Mouse (Mus musculus) granulocyte monocyte progenitor cell, adult 5-6 weeks (primary cell): ENCODE measurements around the gene Cyp24a1. TPM values are rescaled to one million over a fixed set of nuclear protein-coding genes. Genes with fewer than 3 reads are reported as not detected.
A peak's percentile ranks its signal among the peaks of the same experiment; 100 is the strongest.
"Not testable (repeated sequence)": the region's sequence is repeated elsewhere in the genome, so short reads cannot be mapped to it uniquely, and the experiment has no call there.

ENCODE experiments used
- ATAC-seq: replicated peaks from 2 replicates; pipeline ENCODE4 v1.8.0; 2016; ENCODE audit warnings: mild to moderate bottlenecking, moderate TSS enrichment, inconsistent platforms; ENCODE audit not compliant: poor library complexity, severe bottlenecking
- total RNA-seq, 2 experiments: library from RNA; stranded (forward) in 1 of 2; stranded (reverse) in 1 of 2; fragments of 200-712, 200-1000 nt in 1 of 2; fragments of >200 nt in 1 of 2; fragmentation: Nextera tagmentation in 1 of 2; gene quantifications; 2 replicates each; pipeline ENCODE4 v1.2.3; 2014 to 2017

Gene Cyp24a1
- total RNA-seq, 2 experiments from 2014 or later, result not detected

DNA sequence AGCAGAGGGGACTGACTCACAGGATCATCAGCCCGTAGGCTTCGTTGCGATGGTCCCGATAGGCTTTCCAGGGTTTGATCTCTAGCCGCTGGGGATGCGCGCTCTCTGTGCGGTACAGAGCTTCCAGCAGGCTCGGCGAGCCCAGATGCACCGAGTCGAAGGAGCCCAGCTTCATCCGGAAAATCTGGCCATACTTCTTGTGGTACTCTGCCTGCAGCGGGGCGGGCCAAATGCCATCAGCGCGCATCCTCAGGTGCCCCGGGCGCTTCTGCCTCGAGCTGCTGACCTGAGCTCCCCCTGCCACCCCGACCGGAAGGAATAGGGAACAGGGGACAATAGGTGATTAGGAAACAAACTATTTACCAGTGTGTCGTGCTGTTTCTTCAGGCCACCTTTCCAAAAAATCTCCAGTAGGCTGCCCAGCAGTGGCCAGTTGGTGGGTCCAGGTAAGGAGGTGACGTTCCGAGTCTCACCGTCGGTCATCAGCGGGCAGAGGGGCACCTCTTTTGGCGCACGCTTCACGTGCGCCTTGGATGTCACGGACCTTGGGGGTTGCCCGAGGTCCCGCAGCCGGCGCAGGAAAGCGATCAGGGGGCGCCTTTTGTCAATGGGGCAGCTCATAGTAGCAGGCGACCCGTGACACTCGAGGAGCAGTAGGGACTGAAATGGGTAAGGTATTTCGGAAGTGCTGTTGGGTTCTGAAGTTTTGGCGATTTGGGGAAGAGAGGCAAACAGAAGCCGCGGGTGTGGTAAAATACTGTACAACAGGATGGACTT, 603 bp downstream of the Cyp24a1 start, which contains the start of gene Pfdn4:
Gene Pfdn4, plus strand, starts transcription at position 275 of the 777 bp plus-strand sequence.
- peak; percentile 3; the same call in 1 of the 2 replicates for ATAC-seq

DNA sequence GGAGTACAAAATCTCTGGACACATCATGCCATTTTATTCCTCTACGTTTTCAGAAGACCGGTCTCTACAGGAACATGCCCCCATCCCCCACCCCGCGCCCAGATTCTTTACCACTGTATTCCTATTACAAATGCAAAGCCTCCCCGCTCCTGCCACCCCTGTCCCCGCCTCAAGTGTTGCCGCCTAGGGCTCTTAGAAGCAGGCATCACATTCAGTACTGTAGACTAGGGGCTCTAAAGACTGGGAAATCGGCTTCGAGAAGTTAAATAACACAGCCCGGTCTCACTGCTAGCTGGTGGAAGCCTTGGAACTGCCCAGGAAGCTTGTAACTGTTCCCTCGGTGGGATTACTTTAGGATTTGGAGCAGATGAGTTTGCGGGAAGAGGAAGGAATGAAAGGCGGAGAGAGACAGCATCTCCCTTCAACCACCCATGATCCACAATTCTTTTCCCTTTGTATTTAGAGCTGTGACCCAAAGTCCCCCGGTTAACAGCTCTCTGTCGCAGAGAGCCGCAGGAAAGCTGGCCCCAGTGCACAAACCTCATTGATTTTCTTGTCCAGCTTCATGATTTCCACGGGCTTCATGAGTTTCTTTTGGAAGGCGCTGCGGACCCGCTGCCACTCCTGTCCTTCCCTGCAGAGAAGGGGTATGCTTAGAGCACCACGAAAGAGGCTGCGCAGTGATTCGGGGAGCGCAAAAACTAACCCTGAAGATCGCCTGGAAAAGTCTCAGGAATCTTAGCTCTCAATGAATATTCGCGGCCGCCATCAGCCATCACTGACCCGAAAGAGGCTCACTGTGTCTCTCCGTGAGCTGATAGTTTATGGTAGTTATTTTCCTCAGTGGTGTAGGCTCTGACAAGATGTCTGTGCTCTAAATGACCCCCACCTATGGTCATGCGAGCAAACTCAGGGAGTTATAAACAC, 1.9 kb downstream of the Cyp24a1 start:
- no peak for ATAC-seq

DNA sequence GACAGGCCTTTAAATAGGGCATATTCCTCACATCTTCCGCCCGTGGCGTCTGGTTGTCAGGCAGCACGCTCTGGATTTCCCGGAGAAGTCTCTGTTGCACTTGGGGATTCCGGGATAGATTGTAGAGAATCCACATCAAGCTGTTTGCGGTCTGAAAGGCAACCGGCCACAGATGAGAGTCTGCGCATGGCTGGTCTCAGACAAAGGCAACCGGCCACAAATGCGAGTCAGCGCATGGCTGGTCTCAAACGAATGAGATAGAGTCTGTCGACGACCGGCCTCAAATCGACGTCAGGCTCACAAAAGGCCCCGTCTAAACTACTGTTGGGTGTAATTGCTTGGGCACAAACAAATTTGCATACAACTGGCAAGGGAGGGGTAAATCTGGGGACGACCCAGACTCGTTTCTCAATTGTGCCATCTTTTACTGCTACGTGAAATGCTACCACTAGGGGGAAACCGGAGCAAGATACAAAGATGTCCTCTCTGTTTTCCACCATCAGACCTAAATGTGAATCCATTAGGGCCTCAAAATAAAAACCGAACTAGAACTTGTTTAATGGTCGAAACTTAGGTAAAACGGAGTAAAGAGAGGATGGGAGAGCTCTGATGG, 8.9 kb downstream of the Cyp24a1 start:
- ATAC-seq, result peak; percentile 66

DNA sequence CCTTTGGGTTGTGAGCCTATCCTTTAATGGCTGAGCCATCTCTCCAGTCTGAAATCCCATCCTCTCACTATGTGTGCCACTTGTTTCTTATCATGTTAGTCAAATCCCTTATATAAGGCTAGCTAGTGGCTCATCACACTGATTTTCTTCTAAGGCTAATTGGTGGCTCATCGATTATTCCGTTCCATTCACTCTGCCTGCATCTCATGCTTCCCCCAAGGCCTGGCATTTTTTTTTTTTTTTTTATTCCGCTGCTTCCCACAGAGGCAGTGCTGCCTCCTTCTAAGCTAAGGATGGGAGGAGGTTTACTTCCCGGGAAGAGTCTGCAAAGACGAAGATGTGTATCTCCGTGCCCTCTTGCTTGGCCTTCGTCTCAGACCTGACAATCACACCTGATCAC, 9.7 kb downstream of the Cyp24a1 start:
- ATAC-seq, result no peak

DNA sequence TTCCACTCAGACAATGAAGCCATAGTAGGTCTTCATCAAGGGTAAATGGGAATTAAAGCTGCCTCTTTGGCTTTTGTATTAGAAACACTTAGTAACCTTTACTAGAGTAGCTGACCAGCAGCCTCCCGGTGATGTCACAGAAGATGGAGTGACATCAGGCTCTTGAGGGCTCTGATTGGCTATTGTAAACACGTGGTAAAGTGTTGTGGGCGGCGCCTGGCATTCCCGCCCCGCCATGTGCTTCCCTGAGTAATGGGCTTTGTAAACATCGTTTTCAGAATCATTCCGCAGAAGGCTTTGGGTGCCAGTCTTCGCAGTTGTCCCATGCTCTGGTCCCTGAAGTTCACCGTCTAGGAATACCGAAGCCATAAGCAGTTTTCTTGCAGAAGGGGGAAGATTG, 13.0 kb downstream of the Cyp24a1 start:
- ATAC-seq, result no peak

DNA sequence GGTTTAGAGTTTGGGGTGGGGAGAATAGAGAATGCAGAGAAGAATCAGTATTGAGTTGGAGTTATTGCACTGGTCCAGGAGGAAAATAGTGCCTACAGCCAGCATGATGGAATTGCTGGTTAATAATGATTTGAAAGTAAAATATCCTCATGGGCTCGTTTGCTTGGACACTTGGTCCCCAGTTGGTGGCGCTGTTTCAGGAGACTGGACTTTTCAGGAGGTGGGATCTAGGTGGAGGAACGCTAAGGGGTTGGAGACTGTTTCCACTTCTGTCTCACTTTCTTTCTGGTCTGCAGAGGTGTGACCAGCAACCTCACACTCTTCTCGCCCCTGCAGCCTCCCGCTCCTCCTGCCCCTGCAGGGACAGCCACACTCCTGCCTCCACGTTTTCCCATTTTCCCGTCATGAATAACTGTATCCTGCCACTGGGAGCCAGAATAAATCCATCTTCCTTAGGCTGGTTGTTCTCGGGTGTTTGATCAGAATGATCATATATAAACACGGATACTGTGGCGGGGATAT, 14.9 kb downstream of the Cyp24a1 start:
- ATAC-seq, result no peak

DNA sequence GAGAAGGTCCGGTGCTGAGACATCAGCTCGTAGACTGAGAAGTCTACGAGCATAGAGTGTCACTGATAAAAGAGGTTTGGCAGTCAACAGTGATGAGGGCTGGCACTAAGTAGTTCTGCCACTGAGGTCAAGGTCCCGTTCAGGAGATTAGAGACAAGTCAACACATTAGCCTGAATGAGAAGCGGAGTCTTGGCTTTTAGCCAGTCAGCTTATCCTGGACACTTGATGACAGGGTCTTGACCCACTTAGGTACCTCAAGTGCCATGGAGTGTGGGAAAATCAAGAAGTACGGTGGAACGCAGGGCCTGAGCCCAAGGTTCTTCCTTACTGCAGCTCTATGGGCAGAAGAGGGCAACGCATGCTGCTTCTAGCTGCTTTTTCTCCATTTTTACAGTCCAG, 20.3 kb downstream of the Cyp24a1 start:
- ATAC-seq, result no peak

DNA sequence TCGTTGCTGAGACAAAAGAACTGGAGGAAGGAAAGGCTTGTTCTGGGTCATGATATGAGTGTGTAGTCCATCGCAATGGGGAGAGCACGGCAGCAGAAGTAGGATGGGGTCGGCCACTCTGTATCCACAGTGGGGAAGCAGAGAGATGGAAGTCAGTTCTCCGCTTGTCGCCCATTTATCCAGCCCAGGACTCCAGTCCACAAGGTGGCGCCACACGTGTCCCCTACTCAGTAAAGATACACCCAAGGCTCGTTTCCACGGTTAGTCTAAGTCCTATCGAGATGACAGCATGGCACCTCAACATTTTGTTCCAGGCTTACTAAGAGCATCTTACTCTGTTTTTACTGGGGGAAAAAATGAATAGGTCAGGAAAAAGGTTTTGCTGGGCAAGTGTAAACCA, 20.7 kb downstream of the Cyp24a1 start:
- ATAC-seq, result peak; percentile 82

DNA sequence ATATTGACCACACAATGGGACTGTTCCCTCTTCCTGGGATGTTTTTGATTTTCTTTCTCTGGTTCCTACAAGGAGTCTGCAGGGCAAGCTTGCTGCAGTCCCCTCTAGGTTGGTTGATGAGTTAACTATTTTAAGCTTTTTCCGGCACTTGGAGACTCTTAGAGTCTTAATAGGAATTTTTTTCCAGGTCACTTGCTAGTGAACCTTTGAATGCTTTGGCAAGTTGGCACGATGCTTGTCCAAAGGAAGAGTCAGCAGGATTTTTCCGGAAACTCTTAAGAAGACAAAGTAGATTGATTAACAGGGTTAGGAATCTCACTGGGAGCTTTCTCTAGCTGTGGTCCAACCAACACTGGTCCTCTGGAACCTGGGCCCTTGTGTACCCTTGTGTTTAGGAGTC, 21.8 kb downstream of the Cyp24a1 start:
- no peak for ATAC-seq

DNA sequence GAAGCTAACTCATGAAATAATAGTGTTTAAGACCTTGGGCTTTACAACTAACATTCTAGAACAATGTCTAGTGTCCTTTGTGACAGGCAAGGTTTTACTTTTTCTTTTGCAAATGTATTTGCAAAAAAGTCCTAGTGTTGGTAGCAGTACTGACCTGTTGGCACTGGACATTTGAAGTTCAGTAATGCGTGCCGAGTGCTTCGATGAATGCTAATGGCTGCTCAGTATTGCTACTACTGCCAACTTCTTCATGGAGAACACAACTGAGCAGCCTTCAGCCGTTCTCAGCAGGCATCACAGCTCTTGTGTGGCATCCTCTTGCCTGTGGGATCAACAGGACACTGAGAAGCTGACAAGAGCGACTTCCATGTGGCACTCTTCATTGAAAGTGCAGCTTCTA, 22.8 kb downstream of the Cyp24a1 start:
- no peak for ATAC-seq

DNA sequence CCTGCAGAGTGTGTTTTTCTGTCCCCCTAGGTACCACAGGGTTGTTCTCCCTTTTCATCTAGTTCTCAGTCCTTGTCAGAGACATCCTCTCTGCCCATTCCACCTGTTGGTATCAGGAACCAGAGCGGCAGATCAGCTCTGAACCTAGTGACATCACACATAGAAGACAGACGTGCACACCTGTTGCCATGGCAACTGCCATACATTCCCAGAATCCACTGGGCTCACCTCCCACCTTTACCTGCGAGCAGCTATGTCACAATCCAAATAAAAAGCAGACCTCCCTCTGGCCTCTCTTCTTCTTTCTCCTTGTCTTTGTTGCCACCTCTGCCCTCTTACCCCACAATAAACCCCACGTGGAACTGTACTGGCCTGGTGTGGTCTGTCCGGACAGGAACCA, 26.4 kb downstream of the Cyp24a1 start:
- ATAC-seq, result no peak

DNA sequence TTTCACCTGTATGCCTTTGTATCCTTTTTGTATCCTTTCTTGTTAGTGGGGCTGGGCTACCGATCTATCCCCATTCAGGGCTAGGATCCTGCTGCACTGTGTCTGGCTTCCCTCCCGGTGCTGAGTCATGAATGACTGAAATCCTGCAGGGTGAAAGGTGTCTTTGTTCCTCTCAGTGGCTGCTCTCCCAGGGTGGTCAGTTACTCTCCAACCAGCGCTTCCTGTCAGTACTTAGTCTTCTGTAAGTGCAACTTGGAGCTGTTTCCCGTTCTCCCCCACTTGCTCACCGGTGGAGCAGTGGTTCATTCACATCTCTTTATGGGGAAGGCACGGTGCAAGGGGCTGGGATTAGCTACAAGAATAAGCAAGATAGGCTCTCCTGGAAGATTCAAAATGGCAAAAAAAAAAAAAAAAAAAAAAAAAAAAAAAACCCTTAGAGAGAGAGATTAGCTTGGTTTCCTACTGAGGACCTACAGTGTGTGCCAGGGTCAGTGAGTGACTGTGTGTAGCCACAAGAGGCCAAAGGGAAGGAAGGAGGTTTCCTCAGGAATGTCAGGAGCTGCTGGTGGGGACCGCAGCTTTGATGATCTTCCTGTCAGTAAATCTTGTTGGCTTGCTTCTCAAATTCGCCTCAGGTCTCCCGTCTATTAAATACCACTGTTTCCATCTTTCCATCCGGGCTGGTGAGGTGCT, 27.2 kb downstream of the Cyp24a1 start:
- peak; percentile 83 for ATAC-seq

DNA sequence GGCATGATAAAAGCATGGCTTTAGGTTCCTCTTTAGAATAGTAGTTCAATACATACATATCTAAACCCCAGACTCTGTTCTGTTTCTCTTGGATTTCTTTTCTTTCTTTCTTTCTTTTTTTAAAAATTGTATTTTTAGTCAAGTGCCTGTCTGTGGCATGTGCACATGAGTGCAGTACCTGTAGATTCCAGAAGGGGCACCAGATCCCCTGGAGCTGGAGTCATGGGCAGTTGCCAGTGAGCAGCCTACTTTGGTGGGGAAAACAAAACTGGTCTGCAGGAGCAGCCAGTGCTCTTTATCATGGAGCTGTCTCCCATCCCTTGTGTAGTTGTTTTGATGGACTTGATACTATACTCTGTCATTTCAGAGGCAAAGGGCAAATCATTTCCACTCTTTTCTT, 28.9 kb downstream of the Cyp24a1 start:
- peak; percentile 71 for ATAC-seq

DNA sequence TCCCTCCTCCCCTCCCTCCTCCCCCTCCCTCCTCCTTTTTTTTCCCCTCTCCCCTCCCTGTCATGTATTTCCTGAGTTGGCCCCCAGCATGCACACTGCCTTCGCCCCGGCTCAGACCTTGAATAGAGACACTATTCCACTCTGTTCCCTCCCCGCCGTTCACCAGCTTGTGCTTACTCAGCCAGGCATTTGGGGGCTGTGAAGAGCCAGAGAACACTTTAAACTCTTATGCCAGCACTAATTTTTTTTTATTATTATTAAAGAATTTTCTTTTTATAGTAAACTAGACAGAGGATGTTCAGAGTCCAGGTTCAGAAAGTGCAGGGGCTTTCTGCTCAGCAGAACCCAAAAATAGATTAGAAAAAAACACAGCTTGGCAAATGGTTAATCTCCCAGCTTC, 32.1 kb downstream of the Cyp24a1 start:
- no peak for ATAC-seq

DNA sequence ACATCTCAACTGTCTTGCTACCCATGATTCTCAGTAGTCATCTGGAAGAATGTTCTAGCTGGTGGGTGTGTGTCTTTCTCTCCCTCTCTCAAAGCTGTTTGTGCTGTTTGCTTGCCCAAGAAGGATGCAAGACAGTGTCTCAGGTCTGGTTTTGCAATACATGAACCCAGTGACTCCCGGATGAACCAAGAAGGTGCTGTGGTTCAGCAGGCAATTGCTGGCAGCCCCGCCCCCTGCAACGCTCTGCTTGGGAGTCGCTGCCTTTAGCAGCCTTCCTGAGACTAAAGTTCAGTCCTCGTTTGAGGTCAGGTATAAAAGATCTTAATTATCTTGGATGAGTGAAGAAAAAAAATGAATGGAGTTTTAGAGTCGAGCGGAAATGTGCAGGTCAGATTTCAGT, 35.3 kb downstream of the Cyp24a1 start:
- peak; percentile 59 for ATAC-seq

DNA sequence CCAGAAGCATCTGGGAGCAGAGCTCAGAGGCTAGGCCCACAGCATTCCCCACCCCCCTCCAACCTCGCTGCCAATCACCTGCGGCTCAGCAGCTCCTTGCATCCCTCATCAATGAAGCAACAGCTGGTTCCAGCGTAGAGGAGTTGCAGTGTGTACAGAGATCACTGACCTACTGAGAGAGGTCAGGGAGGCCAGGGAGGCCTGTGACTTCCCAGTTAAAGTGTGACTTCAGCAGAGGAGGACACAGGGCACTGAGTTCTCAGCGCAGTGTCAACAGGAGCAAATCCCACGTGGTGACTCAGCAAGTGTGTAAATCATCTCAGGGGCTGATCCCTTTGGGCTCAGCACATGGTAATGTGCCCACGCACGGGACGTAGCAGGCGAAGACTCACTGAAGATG, 37.1 kb downstream of the Cyp24a1 start:
- ATAC-seq, result no peak

DNA sequence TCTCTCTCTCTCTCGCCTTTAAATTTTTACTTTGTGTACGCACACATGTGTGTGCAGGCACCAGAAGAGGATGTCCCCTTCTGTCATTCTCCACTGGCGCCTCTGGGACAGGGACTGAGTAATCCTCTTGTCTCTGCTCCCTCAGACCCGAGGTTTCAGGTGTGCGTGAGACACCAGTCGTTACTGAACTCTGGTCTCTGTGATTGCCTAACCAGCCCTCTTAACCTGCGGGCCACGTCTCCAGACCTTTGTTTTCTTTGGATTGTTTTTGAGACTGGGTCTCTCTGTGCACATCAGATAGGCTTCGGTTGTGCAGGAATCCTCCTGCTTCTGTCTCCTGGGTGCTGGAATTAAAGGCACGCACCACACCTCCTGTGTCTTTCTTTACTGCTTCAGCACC, 37.8 kb downstream of the Cyp24a1 start:
- ATAC-seq, result no peak

DNA sequence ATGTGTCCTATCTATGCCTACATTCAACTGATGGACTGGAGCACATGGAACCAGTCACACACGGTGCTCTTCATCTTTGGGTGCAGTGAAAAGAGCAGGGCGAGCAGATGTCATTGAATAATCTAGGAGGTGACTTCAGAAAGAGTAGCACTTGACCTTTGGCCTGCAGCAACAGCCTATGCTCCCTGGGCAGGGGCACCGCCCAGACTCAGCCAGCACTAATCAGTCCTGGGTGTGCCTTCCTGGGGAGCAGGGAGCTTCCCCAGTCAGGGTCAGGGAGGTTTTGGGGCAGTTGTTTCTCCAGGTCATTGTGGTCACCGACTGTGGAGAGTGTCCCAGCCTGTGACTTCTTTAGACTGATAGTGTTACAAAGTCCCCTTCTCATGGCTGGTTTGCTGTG, 43.1 kb downstream of the Cyp24a1 start:
- not testable (repeated sequence) for ATAC-seq

DNA sequence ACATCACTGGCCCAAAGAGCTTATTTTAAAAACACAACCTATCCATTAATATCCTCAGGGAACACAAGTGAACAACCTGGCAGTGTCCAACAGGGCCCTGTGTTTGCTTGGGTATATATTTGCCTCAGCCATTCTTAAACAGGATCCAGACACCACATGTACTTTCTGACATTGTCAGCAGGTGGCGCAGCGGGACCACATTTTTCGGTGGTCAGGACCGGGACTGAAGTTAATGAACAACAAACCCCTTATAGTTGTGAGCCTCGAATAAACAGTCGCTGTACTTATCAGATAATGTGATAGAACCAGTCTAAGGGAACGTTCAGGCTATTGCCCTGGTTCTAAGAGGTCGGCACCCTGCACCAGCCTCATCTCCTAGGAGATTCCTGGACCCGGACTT, 46.0 kb downstream of the Cyp24a1 start:
- ATAC-seq, result peak; percentile 83

DNA sequence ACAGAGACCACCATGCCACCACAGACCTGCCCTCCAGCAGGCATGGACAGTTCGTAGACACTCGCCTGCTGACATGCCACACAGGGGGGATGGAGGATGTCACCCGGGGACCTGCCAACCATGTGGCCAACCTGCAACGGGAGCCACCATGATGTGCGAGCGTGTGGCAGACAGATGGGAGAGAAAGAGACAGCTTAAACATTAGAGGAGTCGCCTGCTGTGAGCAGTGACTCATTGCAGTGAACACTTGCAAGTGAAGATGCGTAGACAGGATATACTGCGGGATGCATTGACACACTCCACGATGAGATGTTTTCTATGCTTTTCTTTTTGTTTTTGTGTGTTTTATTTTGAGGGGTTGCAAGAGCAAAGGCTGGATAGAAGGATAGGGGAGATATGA, 49.3 kb downstream of the Cyp24a1 start:
- no peak for ATAC-seq
